22 mouse cellular contexts compared by ENCODE assay signal in genomic region chr4:53179308-53179820, GRCm38 (mm10). TPM values are rescaled to one million over a fixed set of nuclear protein-coding genes. Genes with fewer than 3 reads are reported as not detected.
DNase-seq lines count a peak whose midpoint lies in the region; ATAC-seq lines count a peak whose summit lies in the region.
"Had no signal": no experiment of that assay in that cellular context is flagged by ENCODE, and none has a peak within 500 bp of the region (broad histone marks: within the 10 kb centered on the region; RNA-seq: fewer than 3 reads in every experiment).

No protein-coding gene starts in this region.

- ATAC-seq in embryonic facial prominence, embryonic 11.5 days (replicated peaks; ENCODE audit: insufficient number of reproducible peaks, low FRiP score, low TSS enrichment, low read depth), result no peak
- no peak for ATAC-seq in limb, embryonic 13.5 days (ENCODE audit: low FRiP score, low read depth)
- ATAC-seq in embryonic facial prominence, embryonic 14.5 days (ENCODE audit: low read depth), result no peak
- ATAC-seq: forebrain, postnatal 0 days; hindbrain, postnatal 0 days had no signal

- no peak overlapping the region for H3K27ac ChIP-seq in embryonic facial prominence, embryonic 11.5 days (replicated peaks; ENCODE audit: low read depth, low read length)
- no peak overlapping the region for H3K27ac ChIP-seq in embryonic facial prominence, embryonic 10.5 days (replicated peaks)
- no peak overlapping the region for H3K27ac ChIP-seq in limb, embryonic 13.5 days
- no peak overlapping the region for H3K27ac ChIP-seq in limb, embryonic 10.5 days
- H3K27ac ChIP-seq in embryonic facial prominence, embryonic 14.5 days (replicated peaks; ENCODE audit: low read depth, low read length), result no peak overlapping the region
- H3K27ac ChIP-seq: forebrain, embryonic 12.5 days; heart, embryonic 15.5 days; hindbrain, embryonic 13.5 days; hindbrain, postnatal 0 days had no signal

- DNase-seq in embryonic facial prominence, embryonic 11.5 days (ENCODE audit: low spot score), result peak; percentile 11
- no peak for DNase-seq in embryonic facial prominence, embryonic 10.5 days (ENCODE audit: low spot score)
- no peak for DNase-seq in limb, embryonic 10.5 days (ENCODE audit: low spot score)
- peak; percentile 18 for DNase-seq in embryonic facial prominence, embryonic 14.5 days (ENCODE audit: low spot score)
- no peak for DNase-seq in left cerebral cortex, adult 11 months (ENCODE audit: low spot score)
- no peak for DNase-seq in spleen, postnatal 14 days (ENCODE audit: low spot score in 2 of 2)
- DNase-seq: adrenal gland, adult 2 months; adrenal gland, postnatal 36 days; cerebellum, adult 2 months; cerebellum, postnatal 14 days; embryo, embryonic 11 days; forebrain, postnatal 0 days; gastrocnemius, postnatal 36 days; heart, adult 18-20 months; heart, postnatal 14 days; kidney, adult 11 months had no signal

- H3K36me3 ChIP-seq in embryonic facial prominence, embryonic 11.5 days (replicated peaks; ENCODE audit: control insufficient read depth, insufficient read depth, low read depth, low read length), result no peaks in the 10 kb centered on the region
- no peaks in the 10 kb centered on the region for H3K36me3 ChIP-seq in embryonic facial prominence, embryonic 10.5 days (replicated peaks)
- no peaks in the 10 kb centered on the region for H3K36me3 ChIP-seq in limb, embryonic 13.5 days
- H3K36me3 ChIP-seq in limb, embryonic 10.5 days, result no peaks in the 10 kb centered on the region
- H3K36me3 ChIP-seq in embryonic facial prominence, embryonic 14.5 days (ENCODE audit: control insufficient read depth, insufficient read depth, low read length), result no peaks in the 10 kb centered on the region
- H3K36me3 ChIP-seq: forebrain, embryonic 12.5 days; heart, embryonic 15.5 days; hindbrain, embryonic 13.5 days had no signal

- H3K4me1 ChIP-seq in embryonic facial prominence, embryonic 11.5 days (ENCODE audit: control insufficient read depth, insufficient read depth, low read length), result no peaks in the 10 kb centered on the region
- H3K4me1 ChIP-seq in embryonic facial prominence, embryonic 10.5 days, result peaks cover 21% of the 10 kb centered on the region
- H3K4me1 ChIP-seq in limb, embryonic 13.5 days, result peaks cover 29% of the 10 kb centered on the region
- H3K4me1 ChIP-seq in limb, embryonic 10.5 days, result peaks cover 19% of the 10 kb centered on the region
- 0 out of 2 replicates have a peak, but pooled peaks cover 6% of the 10 kb centered on the region for H3K4me1 ChIP-seq in embryonic facial prominence, embryonic 14.5 days (ENCODE audit: control insufficient read depth, insufficient read depth, low read length)
- H3K4me1 ChIP-seq: forebrain, embryonic 12.5 days; hindbrain, embryonic 13.5 days had no signal

- H3K4me3 ChIP-seq in embryonic facial prominence, embryonic 11.5 days (ENCODE audit: low read depth, low read length), result no peak overlapping the region
- H3K4me3 ChIP-seq in embryonic facial prominence, embryonic 10.5 days, result no peak overlapping the region
- H3K4me3 ChIP-seq in limb, embryonic 13.5 days, result no peak overlapping the region
- no peak overlapping the region for H3K4me3 ChIP-seq in limb, embryonic 10.5 days
- no peak overlapping the region for H3K4me3 ChIP-seq in embryonic facial prominence, embryonic 14.5 days (ENCODE audit: low read depth, low read length)
- H3K4me3 ChIP-seq: forebrain, embryonic 12.5 days; heart, embryonic 15.5 days; hindbrain, embryonic 13.5 days had no signal

- no peak overlapping the region for H3K4me2 ChIP-seq in embryonic facial prominence, embryonic 11.5 days (ENCODE audit: low read depth, low read length)
- peak overlapping the region; percentile 32 for H3K4me2 ChIP-seq in limb, embryonic 13.5 days (replicated peaks)
- peak overlapping the region; percentile 19 for H3K4me2 ChIP-seq in embryonic facial prominence, embryonic 14.5 days (ENCODE audit: low read depth, low read length)
- H3K4me2 ChIP-seq: forebrain, embryonic 12.5 days; heart, embryonic 11.5 days; heart, embryonic 15.5 days; hindbrain, embryonic 13.5 days had no signal

- H3K9me3 ChIP-seq in embryonic facial prominence, embryonic 11.5 days (replicated peaks; ENCODE audit: control insufficient read depth, low read length), result no peaks in the 10 kb centered on the region
- no peaks in the 10 kb centered on the region for H3K9me3 ChIP-seq in embryonic facial prominence, embryonic 10.5 days
- no peaks in the 10 kb centered on the region for H3K9me3 ChIP-seq in limb, embryonic 13.5 days
- H3K9me3 ChIP-seq in limb, embryonic 10.5 days (replicated peaks), result no peaks in the 10 kb centered on the region
- no peaks in the 10 kb centered on the region for H3K9me3 ChIP-seq in embryonic facial prominence, embryonic 14.5 days (ENCODE audit: control insufficient read depth, low read length)
- H3K9me3 ChIP-seq: forebrain, embryonic 12.5 days; heart, embryonic 15.5 days; hindbrain, embryonic 13.5 days had no signal

- no peak overlapping the region for H3K9ac ChIP-seq in embryonic facial prominence, embryonic 11.5 days (replicated peaks; ENCODE audit: low read length)
- no peak overlapping the region for H3K9ac ChIP-seq in limb, embryonic 13.5 days
- no peak overlapping the region for H3K9ac ChIP-seq in embryonic facial prominence, embryonic 14.5 days (ENCODE audit: low read depth, low read length)
- H3K9ac ChIP-seq: forebrain, embryonic 12.5 days; forebrain, postnatal 0 days; heart, embryonic 15.5 days; hindbrain, embryonic 13.5 days had no signal

- no peaks in the 10 kb centered on the region for H3K27me3 ChIP-seq in embryonic facial prominence, embryonic 11.5 days (ENCODE audit: control insufficient read depth, insufficient read depth, low read length)
- H3K27me3 ChIP-seq in embryonic facial prominence, embryonic 10.5 days (replicated peaks; ENCODE audit: low read depth, poor library complexity, severe bottlenecking), result no peaks in the 10 kb centered on the region
- H3K27me3 ChIP-seq in limb, embryonic 13.5 days, result no peaks in the 10 kb centered on the region
- no peaks in the 10 kb centered on the region for H3K27me3 ChIP-seq in limb, embryonic 10.5 days (ENCODE audit: low read depth, poor library complexity, severe bottlenecking)
- no peaks in the 10 kb centered on the region for H3K27me3 ChIP-seq in embryonic facial prominence, embryonic 14.5 days (replicated peaks; ENCODE audit: control insufficient read depth, insufficient read depth, low read length)
- H3K27me3 ChIP-seq: forebrain, embryonic 12.5 days; heart, embryonic 15.5 days; hindbrain, embryonic 13.5 days had no signal

- WGBS in embryonic facial prominence, embryonic 11.5 days, result 65% methylated on average over 10 of the region's 10 CpGs
- 69% methylated on average over 10 of the region's 10 CpGs for WGBS in embryonic facial prominence, embryonic 10.5 days
- WGBS in limb, embryonic 13.5 days, result 39% methylated on average over 10 of the region's 10 CpGs
- 75% methylated on average over 10 of the region's 10 CpGs for WGBS in limb, embryonic 10.5 days
- 46% methylated on average over 10 of the region's 10 CpGs for WGBS in embryonic facial prominence, embryonic 14.5 days

RNA-seq across cellular contexts. Expression of gene Abca1, which starts 19.7 kb away (rescaled TPM):
- polyA plus RNA-seq in embryonic facial prominence, embryonic 11.5 days (2014; fragmentation: Nextera tagmentation; extraction: Ambion mirVana), result 5.3 and 5.4 TPM in 2 replicates
- 2.9 and 3.6 TPM in 2 replicates for polyA plus RNA-seq in embryonic facial prominence, embryonic 10.5 days (2016; fragmentation: Nextera tagmentation; extraction: Ambion mirVana)
- 7.3 and 7.8 TPM in 2 replicates for polyA plus RNA-seq in limb, embryonic 13.5 days (2015; fragmentation: Nextera tagmentation; extraction: Ambion mirVana)
- 2.3 and 3.2 TPM in 2 replicates for polyA plus RNA-seq in limb, embryonic 10.5 days (2016; fragmentation: Nextera tagmentation; extraction: Ambion mirVana)
- polyA plus RNA-seq in embryonic facial prominence, embryonic 14.5 days (2014; fragmentation: Nextera tagmentation; extraction: Ambion mirVana), result 13.7 and 16.4 TPM in 2 replicates

Comparison
In these comparisons a context has a peak if more than half of its experiments do, and no peak if none do; other contexts are left out.
1. DNase-seq: peak in embryonic facial prominence, embryonic 11.5 days (single experiment) and embryonic facial prominence, embryonic 14.5 days (single experiment); none in embryonic facial prominence, embryonic 10.5 days (single experiment), limb, embryonic 10.5 days (single experiment), left cerebral cortex, adult 11 months (single experiment) and spleen, postnatal 14 days (0 of 2).